Mouse (Mus musculus) neural tube, embryonic 12.5 days (tissue): ENCODE data around the gene Gimap1. TPM values are rescaled to one million over a fixed set of nuclear protein-coding genes. Genes with fewer than 3 reads are reported as not detected.
A peak's percentile ranks its signal among the peaks of the same experiment; 100 is the strongest.

Experiments
- ATAC-seq: fragments of 200-750 bp; cut with Nextera tagmentation; 2 replicates; pipeline ENCODE4 v1.8.0; 2017; ENCODE audit warnings: low read depth, mild to moderate bottlenecking, moderate TSS enrichment, moderate library complexity; ENCODE audit not compliant: low FRiP score
- H3K27ac ChIP-seq: fragments of 300-500 bp; sonication (generic); 2 replicates; pipeline ENCODE4 v1.5.1; 2016
- H3K27me3 ChIP-seq: fragments of 300-500 bp; sonication (generic); replicated peaks from 2 replicates; pipeline ENCODE4 v1.6.1; 2016; ENCODE audit warnings: mild to moderate bottlenecking
- H3K36me3 ChIP-seq: fragments of 300-500 bp; sonication (generic); 2 replicates; pipeline ENCODE4 v1.6.1; 2016; ENCODE audit warnings: mild to moderate bottlenecking
- H3K4me1 ChIP-seq: fragments of 300-500 bp; sonication (generic); 2 replicates; pipeline ENCODE4 v1.6.1; 2016
- H3K4me2 ChIP-seq: fragments of 300-500 bp; sonication (generic); replicated peaks from 2 replicates; pipeline ENCODE4 v1.6.1; 2016; ENCODE audit warnings: mild to moderate bottlenecking
- H3K4me3 ChIP-seq: fragments of 300-500 bp; sonication (generic); 2 replicates; pipeline ENCODE4 v1.5.1; 2016
- H3K9ac ChIP-seq: fragments of 300-500 bp; sonication (generic); 2 replicates; pipeline ENCODE4 v1.6.1; 2016; ENCODE audit warnings: mild to moderate bottlenecking
- H3K9me3 ChIP-seq: fragments of 300-500 bp; sonication (generic); 2 replicates; pipeline ENCODE4 v1.6.1; 2016; ENCODE audit warnings: mild to moderate bottlenecking
- WGBS: fragments of 180-500 bp; shearing (Covaris S2); methylation state at CpG from one replicate; pipeline ENCODE4 v1.1.7; 2016; 5-methylcytosine and 5-hydroxymethylcytosine counted together
- polyA plus RNA-seq: library from polyadenylated mRNA; unstranded; fragments of >200 nt; fragmentation: Nextera tagmentation; extraction: Ambion mirVana; gene quantifications from 2 replicates; pipeline ENCODE4 v1.2.1, GENCODE M21; 2016

Gene Gimap1
- polyA plus RNA-seq, 1 experiment from 2014 or later, result 8.3 TPM

DNA sequence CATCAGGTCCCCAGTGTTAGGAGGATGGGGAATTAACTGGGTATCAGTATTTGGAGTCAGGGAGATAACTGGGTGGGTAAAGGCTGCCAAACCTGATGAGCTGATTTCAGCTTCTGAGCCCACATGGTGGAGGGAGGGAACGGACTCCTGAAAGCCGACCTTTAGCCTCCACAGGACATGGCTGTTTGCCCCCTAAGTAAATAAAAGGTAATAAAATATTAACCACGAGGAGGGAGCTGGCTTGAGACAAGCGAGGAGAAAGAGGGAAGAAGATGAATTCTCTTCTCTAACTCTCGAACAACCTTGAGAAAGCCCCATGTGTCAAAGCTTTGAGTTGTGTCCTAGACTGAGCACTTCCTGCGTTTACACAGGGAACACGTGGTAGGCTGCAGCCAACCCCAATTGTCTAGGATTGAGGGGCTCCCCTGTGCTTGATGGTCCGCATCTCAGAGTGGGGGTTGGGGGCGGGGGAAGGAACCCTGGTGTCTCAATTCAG, 2.9 kb downstream of the Gimap1 start:
- no peaks in the 10 kb centered on the region for H3K36me3 ChIP-seq
- no peak overlapping the region for H3K4me3 ChIP-seq
- H3K27me3 ChIP-seq, result peaks cover 30% of the 10 kb centered on the region
- H3K9ac ChIP-seq, result no peak overlapping the region
- no peaks in the 10 kb centered on the region for H3K9me3 ChIP-seq
- ATAC-seq, result 0 out of 2 replicates have a peak, but pooled peaks have one; percentile 25
- H3K27ac ChIP-seq, result no peak overlapping the region
- H3K4me1 ChIP-seq, result peaks cover 14% of the 10 kb centered on the region
- 21% methylated on average over 9 of the region's 9 CpGs for WGBS
- peak overlapping the region; percentile 80; the same call in 1 of the 2 replicates for H3K4me2 ChIP-seq

DNA sequence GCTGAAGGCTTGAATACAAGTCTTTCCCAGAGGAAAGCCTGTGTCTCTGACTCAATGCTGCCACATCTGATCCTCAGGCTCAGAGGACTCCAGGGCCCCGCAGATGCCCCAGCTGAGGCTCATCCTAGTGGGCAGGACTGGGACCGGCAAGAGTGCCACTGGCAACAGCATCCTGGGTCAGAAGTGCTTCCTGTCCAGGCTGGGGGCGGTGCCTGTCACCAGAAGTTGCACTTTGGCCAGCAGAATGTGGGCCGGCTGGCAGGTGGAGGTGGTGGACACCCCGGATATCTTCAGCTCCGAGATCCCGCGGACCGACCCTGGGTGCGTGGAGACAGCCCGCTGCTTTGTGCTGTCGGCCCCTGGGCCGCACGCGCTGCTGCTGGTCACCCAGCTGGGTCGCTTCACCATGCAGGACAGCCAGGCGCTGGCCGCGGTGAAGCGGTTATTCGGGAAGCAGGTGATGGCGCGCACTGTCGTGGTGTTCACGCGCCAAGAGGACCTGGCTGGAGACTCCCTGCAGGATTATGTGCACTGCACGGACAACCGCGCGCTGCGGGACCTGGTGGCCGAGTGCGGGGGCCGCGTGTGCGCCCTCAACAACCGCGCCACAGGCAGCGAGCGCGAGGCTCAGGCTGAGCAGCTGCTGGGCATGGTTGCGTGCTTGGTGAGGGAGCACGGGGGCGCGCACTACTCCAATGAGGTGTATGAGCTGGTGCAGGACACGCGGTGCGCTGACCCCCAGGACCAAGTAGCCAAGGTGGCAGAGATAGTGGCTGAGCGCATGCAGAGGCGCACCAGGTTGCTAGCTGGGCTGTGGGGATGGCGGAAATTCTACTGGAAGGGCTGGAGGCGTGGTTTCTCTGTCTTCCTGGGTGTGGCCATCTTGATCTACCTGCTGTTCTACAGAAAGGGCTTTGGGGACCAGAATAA, 3.8 kb downstream of the Gimap1 start:
- ATAC-seq, result peak; percentile 33; the same call in 1 of the 2 replicates
- Histone ChIP-seq H3K4me2 (peak overlapping the region; percentile 80), H3K4me3 (peak overlapping the region; percentile 37), H3K9ac (peak overlapping the region; percentile 49), H3K36me3 (no peaks in the 10 kb centered on the region), H3K4me1 (peaks cover 14% of the 10 kb centered on the region), H3K27me3 (peaks cover 30% of the 10 kb centered on the region), H3K9me3 (no peaks in the 10 kb centered on the region), H3K27ac (no peak overlapping the region)
- 2% methylated on average over 52 of the region's 52 CpGs for WGBS

DNA sequence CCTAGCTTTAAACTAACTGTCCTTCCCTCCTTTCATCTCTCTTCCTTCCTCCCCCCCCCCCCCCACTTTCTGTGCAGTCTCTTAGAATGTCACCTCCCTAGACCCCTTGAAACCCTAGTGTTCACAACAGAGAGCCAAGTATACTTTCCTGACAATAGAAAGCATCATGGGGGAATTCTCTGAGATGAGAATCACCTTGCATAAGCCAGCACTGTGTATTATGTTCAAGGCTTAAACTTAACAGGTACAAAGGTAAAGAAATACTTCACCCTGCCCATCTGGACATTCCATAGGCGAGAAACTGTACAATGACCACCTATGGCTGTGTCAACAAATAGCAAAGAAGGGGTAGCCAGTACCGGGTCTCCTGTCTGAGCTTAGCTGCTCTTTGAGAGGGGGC, 6.6 kb downstream of the Gimap1 start:
- Histone ChIP-seq H3K4me3 (no peak overlapping the region), H3K9ac (no peak overlapping the region), H3K27me3 (peaks cover 27% of the 10 kb centered on the region), H3K4me2 (no peak overlapping the region), H3K36me3 (no peaks in the 10 kb centered on the region), H3K9me3 (no peaks in the 10 kb centered on the region), H3K4me1 (peaks cover 14% of the 10 kb centered on the region), H3K27ac (no peak overlapping the region)
- ATAC-seq, result no peak
- 69% methylated on average over 2 of the region's 2 CpGs for WGBS

DNA sequence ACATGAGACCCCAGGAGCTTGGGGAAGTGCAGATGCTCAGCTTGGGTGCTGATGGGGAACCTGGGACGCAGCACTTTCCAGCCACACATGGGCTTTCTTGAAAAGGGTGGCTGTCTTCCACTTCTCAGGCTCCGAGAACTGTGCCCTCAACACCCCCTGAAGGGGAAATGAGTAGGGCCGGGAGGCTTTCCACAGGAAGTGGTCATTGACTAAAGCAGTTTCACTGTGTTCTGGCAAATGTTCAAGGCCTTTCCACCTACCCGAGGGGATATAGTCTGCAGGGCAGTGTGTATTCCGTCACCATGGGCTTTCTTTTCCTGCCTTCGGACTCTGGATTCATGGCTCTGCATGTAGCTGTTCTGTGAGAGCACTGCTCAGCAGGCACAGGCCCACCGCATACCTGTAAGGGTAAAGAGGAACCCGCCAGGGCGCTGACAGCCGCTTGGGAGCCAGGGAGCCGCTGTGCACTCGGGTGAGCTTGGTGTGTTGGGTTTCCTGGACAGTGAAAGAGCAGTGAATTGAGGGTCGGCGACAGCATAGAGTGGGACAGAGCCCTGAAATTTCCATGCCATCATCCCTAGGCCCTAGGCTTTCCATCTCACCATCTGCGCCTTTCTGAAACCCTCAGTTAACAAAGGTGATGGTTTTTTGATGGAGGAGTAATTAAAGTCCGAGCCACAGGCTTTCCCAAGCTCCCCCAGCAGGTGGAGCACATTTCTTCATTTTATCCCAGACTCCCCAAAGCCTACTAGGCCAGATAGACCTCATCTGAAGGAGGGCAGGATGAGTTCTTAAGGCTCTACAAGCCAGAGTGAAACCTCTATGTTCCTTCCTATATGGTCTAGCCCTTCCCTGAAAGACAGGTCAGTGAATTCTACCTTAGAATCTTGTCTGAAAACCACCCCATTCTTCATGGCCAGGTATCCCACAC, 7.4 kb downstream of the Gimap1 start, which contains the start of gene Gimap5:
TSS of gene Gimap5 (plus strand) at position 239 of the 931 bp plus-strand sequence.
- Histone ChIP-seq H3K4me3 (no peak within 1 kb of the TSS), H3K27me3 (peaks cover 25% of the 10 kb centered on the region), H3K4me1 (peaks cover 14% of the 10 kb centered on the region), H3K4me2 (no peak within 1 kb of the TSS; the same call in 1 of the 2 replicates), H3K9ac (no peak within 1 kb of the TSS), H3K27ac (no peak within 1 kb of the TSS), H3K9me3 (no peaks in the 10 kb centered on the region), H3K36me3 (no peaks in the 10 kb centered on the region)
- 53% methylated on average over 16 of the region's 16 CpGs for WGBS
- no peak for ATAC-seq

DNA sequence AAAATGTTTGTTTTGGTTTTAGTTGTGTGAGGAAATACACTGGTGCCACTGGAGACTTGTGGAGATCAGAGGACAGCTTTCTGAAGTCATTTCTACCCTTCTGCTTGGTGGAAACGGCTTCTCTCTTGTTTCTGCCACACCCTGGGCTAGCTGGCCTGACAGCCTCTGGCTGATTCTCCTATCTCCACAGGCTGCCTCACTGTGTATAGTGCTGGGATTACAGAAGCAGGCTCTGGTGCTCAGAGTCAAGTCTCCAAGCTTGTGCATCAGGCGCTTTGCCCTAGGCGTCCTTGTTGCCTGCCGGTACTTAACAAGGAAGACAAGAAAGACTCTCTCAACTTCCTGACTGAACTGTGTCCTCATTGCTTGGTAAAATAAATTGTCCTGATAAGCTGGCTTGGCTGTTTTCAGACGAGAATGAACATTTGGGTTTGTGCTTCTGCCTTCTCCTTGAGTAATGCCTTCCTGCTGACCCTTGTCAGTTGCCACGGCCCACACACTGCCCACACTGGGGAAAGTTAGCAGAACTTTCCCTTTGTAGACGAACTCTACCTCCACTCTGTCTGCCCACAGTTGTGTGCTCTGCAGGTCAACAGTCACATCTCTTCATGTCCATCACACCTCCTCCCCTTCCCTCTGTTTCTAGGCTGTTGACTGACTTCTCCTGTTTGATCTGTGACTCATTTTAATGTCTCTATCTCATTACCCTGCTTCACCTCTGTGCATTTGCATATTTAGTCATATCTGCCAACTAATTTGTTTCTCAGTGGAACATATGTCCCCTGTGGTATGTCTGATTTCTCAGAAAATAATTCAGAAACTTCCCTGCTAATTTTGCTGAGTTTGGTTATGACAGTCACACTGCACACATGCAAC, 8.5 kb downstream of the Gimap1 start:
- H3K4me2 ChIP-seq, result no peak overlapping the region
- no peak overlapping the region for H3K4me3 ChIP-seq
- no peak overlapping the region for H3K9ac ChIP-seq
- peaks cover 14% of the 10 kb centered on the region for H3K27me3 ChIP-seq
- no peak for ATAC-seq
- H3K9me3 ChIP-seq, result no peaks in the 10 kb centered on the region
- H3K4me1 ChIP-seq, result peaks cover 7% of the 10 kb centered on the region
- 77% methylated on average over 7 of the region's 7 CpGs for WGBS
- no peaks in the 10 kb centered on the region for H3K36me3 ChIP-seq
- no peak overlapping the region for H3K27ac ChIP-seq

DNA sequence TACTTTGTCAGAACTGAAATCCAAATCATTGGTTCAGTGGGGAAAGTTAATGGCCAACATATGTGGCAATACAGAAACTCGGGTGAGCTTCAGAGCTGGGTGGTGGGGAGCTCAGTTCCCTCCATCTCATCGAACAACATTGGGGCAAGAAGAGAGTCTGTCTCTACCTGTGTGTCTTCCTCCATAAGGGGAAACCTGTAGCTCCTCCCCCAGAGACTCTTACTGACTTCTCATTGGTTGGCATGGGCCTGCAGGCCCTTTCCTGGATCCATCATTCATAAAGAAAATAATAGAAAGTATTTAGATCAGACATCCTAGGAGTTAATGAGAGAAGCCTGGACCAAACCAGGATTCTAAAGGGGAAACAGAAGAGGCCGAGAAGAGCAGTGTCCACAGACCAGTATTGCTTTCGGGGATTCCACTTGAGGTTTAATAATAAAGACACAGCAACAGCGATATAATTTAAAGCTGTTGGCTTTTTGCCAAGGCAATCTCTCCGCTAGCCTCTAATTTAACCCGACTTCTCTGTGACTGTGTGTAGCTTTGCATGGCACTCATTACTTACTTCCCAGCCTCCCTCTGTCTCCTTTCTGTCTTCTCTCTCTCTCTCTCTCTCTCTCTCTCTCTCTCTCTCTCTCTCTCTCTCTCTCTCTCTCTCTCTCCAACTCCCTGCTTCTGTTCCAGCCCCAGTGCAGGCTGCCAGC, 24.9 kb downstream of the Gimap1 start:
- Histone ChIP-seq H3K27me3 (no peaks in the 10 kb centered on the region), H3K9ac (no peak overlapping the region), H3K9me3 (0 out of 2 replicates have a peak, but pooled peaks cover 3% of the 10 kb centered on the region), H3K27ac (no peak overlapping the region), H3K4me3 (no peak overlapping the region), H3K36me3 (no peaks in the 10 kb centered on the region), H3K4me1 (no peaks in the 10 kb centered on the region), H3K4me2 (no peak overlapping the region)
- no peak for ATAC-seq
- 77% methylated on average over 7 of the region's 7 CpGs for WGBS

DNA sequence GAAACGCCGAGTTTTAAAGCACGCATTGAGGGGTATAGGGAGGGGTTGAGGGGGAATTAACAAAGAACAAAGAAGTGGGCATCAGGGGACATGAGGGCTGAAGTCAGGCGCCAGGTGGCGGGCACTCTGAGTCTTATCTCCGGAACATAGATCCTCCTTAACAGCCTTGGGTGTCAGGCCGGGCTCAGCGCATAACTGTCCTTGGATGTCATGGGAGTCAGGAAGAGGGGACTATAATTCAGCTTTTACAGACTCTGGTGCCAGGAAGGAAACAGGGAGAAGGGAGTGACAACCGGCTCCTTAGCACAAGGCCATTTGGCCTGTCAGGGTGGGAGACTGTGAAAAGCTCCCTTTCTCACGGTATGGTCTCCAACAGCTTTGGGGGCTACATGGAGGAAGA, 25.6 kb downstream of the Gimap1 start:
- Histone ChIP-seq H3K27ac (no peak overlapping the region), H3K4me3 (no peak overlapping the region), H3K27me3 (no peaks in the 10 kb centered on the region), H3K4me1 (no peaks in the 10 kb centered on the region), H3K4me2 (no peak overlapping the region), H3K9me3 (0 out of 2 replicates have a peak, but pooled peaks cover 3% of the 10 kb centered on the region), H3K9ac (no peak overlapping the region), H3K36me3 (no peaks in the 10 kb centered on the region)
- no peak for ATAC-seq
- 93% methylated on average over 10 of the region's 10 CpGs for WGBS

DNA sequence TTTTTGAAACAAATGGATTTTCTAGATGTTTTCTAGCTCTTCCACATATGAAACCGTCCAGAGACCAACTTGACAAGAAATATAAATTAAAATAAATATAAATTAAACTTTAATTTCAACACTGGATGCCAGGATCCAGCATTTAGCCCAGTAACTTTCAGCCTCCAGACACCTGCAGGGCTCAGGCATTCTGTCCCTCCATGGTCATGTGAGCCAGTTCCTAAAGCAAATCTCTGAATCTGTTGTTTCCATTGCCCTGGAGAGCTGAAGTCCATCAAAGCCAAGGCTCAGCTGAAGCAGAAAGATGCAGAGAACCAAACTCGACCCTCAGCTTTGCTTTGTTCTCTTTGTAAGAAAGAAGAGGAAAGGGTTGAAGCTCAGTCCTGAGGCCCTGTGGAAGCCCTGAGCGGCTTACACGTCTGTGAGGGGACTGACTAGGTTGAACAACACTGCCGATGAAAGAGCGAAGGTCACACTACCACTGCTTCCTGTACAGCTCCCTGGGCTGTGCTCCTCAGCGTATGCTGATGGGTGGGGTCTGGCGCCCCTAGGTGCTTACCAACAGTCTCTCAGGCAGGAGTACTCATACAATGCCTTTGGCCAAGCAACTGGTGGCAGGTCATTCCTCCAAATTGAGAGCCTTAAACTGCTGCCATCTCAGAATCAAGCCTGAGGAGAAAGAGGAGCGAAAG, 29.5 kb downstream of the Gimap1 start:
- H3K27ac ChIP-seq, result no peak overlapping the region
- no peak for ATAC-seq
- no peak overlapping the region for H3K4me3 ChIP-seq
- 0 out of 2 replicates have a peak, but pooled peaks cover 3% of the 10 kb centered on the region for H3K9me3 ChIP-seq
- no peaks in the 10 kb centered on the region for H3K4me1 ChIP-seq
- no peaks in the 10 kb centered on the region for H3K36me3 ChIP-seq
- no peak overlapping the region for H3K9ac ChIP-seq
- 77% methylated on average over 9 of the region's 9 CpGs for WGBS
- H3K27me3 ChIP-seq, result no peaks in the 10 kb centered on the region
- no peak overlapping the region for H3K4me2 ChIP-seq

DNA sequence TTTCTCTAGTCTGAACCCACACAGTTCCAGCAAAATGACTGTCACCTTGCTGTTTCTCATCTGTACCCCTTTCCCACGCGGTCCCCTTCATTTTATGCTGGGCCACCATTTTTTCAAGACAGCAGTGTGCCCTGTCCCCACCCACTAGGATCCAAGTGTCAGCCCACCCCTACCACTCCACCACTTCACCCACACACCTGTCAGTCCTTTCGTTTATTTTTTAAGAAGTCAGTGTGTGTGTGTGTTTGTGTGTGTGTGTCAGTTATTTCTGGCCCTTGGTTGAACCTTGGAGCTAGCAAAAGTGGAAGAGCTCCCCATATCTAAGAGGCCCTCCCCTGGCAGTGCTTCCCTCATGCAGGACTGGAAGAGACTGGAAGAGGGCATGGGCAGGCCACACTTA, 30.1 kb downstream of the Gimap1 start:
- Histone ChIP-seq H3K36me3 (no peaks in the 10 kb centered on the region), H3K27me3 (no peaks in the 10 kb centered on the region), H3K4me1 (no peaks in the 10 kb centered on the region), H3K9ac (no peak overlapping the region), H3K4me2 (no peak overlapping the region), H3K27ac (no peak overlapping the region), H3K9me3 (0 out of 2 replicates have a peak, but pooled peaks cover 3% of the 10 kb centered on the region), H3K4me3 (no peak overlapping the region)
- ATAC-seq, result no peak
- WGBS, result 93% methylated on average over 3 of the region's 3 CpGs

DNA sequence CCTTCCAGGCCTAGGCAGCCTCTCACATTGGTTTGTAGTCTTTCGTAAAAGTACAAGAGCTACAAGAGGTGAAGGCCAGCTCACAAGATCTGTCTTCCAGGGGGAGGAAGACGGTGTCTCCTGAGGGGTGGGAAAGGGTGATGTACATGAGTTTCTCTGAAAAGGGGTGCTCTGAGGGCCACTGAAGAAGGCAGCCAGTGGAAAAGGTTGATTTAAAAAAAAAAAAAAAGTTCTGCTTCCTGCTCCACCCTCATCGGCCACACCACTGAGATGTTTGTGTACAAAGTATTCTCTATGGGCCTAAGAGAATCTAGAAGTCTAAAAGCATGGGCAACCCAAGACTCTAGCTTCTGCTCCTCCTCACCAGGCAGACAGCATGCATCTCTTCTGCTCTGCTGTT, 31.8 kb downstream of the Gimap1 start, which contains the start of gene Gimap3:
TSS of gene Gimap3 (minus strand) at position 156 of the 400 bp plus-strand sequence.
- H3K9ac ChIP-seq, result no peak within 1 kb of the TSS
- no peaks in the 10 kb centered on the region for H3K27me3 ChIP-seq
- H3K27ac ChIP-seq, result no peak within 1 kb of the TSS
- 89% methylated on average over 3 of the region's 3 CpGs for WGBS
- H3K4me3 ChIP-seq, result no peak within 1 kb of the TSS
- no peak for ATAC-seq
- no peaks in the 10 kb centered on the region for H3K36me3 ChIP-seq
- H3K4me1 ChIP-seq, result no peaks in the 10 kb centered on the region
- H3K9me3 ChIP-seq, result no peaks in the 10 kb centered on the region
- H3K4me2 ChIP-seq, result no peak within 1 kb of the TSS
